Mouse (Mus musculus) thymus, adult 2 months (tissue): ENCODE data around the gene Hsf4. TPM values are rescaled to one million over a fixed set of nuclear protein-coding genes. Genes with fewer than 3 reads are reported as not detected.

ENCODE experiments used
- DNase-seq: peaks from one replicate; pipeline ENCODE4 v3.0.0; 2021
- H3K27ac ChIP-seq: fragments of 200-500 bp; 2 replicates; pipeline ENCODE4 v1.5.1; 2012; ENCODE audit warnings: low read length, control low read depth; ENCODE audit not compliant: control insufficient read depth, insufficient read depth
- H3K27me3 ChIP-seq: fragments of 200-500 bp; 2 replicates; pipeline ENCODE4 v1.6.1; 2012; ENCODE audit warnings: mild to moderate bottlenecking, low read length, moderate library complexity, mixed read lengths; ENCODE audit not compliant: control insufficient read depth, insufficient read depth
- H3K36me3 ChIP-seq: fragments of 200-500 bp; 2 replicates; pipeline ENCODE4 v1.6.1; 2012; ENCODE audit warnings: mild to moderate bottlenecking, low read length, moderate library complexity; ENCODE audit not compliant: control insufficient read depth, insufficient read depth
- H3K4me1 ChIP-seq: fragments of 200-500 bp; replicated peaks from 2 replicates; pipeline ENCODE4 v1.6.1; 2012; ENCODE audit warnings: low read length; ENCODE audit not compliant: control insufficient read depth, insufficient read depth
- H3K4me3 ChIP-seq: fragments of 200-500 bp; 2 replicates; pipeline ENCODE4 v1.5.1; 2012; ENCODE audit warnings: mild to moderate bottlenecking, low read length, control low read depth, moderate library complexity; ENCODE audit not compliant: control insufficient read depth, insufficient read depth
- CTCF ChIP-seq: fragments of 200-500 bp; IDR thresholded peaks from 2 replicates; pipeline ENCODE4 v1.5.1; 2012; ENCODE audit warnings: mild to moderate bottlenecking, control low read depth, low read length, moderate library complexity, borderline replicate concordance; ENCODE audit not compliant: control insufficient read depth, poor library complexity, insufficient read depth; ENCODE audit errors: extremely low read depth
- POLR2A ChIP-seq: fragments of 200-500 bp; IDR thresholded peaks from 2 replicates; pipeline ENCODE4 v1.6.1; 2012; ENCODE audit warnings: mild to moderate bottlenecking, low read length, control low read depth, moderate library complexity; ENCODE audit not compliant: control insufficient read depth, poor library complexity, insufficient read depth; ENCODE audit errors: extremely low read depth
- WGBS: fragments of 180-500 bp; shearing (Covaris S2); methylation state at CpG from one replicate; pipeline ENCODE4 v1.1.7; 2018; 5-methylcytosine and 5-hydroxymethylcytosine counted together
- polyA plus RNA-seq: library from polyadenylated mRNA; depleted of rRNA; stranded (reverse); fragments of >200 nt; gene quantifications from 2 replicates; pipeline ENCODE4 v1.2.3, GENCODE M21; 2012; rRNA removed

The Hsf4 gene
- polyA plus RNA-seq, 1 experiment, result 3.3 TPM

GRCm38 (mm10) chr8:105313622-105314402, 44.2 kb downstream of the Hsf4 start:
- no peak for TF ChIP-seq POLR2A
- no peak for TF ChIP-seq CTCF
- no peak for DNase-seq
- no peaks in the 10 kb centered on the region for H3K27me3 ChIP-seq
- H3K36me3 ChIP-seq, result peaks cover 5% of the 10 kb centered on the region; the same call in 1 of the 2 replicates
- WGBS, result 96% methylated on average over 9 of the region's 9 CpGs
- H3K4me1 ChIP-seq, result no peaks in the 10 kb centered on the region
- no peak overlapping the region for H3K27ac ChIP-seq
- H3K4me3 ChIP-seq, result no peak overlapping the region

GRCm38 (mm10) chr8:105315073-105315769, 45.6 kb downstream of the Hsf4 start:
- TF ChIP-seq POLR2A, result no peak
- TF ChIP-seq CTCF, result no peak
- 98% methylated on average over 18 of the region's 18 CpGs for WGBS
- no peak overlapping the region for H3K27ac ChIP-seq
- peaks cover 5% of the 10 kb centered on the region; the same call in 1 of the 2 replicates for H3K36me3 ChIP-seq
- no peak overlapping the region for H3K4me3 ChIP-seq
- H3K27me3 ChIP-seq, result no peaks in the 10 kb centered on the region
- DNase-seq, result no peak
- H3K4me1 ChIP-seq, result no peaks in the 10 kb centered on the region

GRCm38 (mm10) chr8:105317941-105318340, 48.3 kb downstream of the Hsf4 start:
- no peak for DNase-seq
- no peak overlapping the region for H3K27ac ChIP-seq
- no peaks in the 10 kb centered on the region for H3K4me1 ChIP-seq
- peaks cover 5% of the 10 kb centered on the region; the same call in 1 of the 2 replicates for H3K36me3 ChIP-seq
- no peaks in the 10 kb centered on the region for H3K27me3 ChIP-seq
- TF ChIP-seq CTCF, result no peak
- no peak for TF ChIP-seq POLR2A
- 96% methylated on average over 4 of the region's 4 CpGs for WGBS
- no peak overlapping the region for H3K4me3 ChIP-seq

GRCm38 (mm10) chr8:105318662-105319190, 49.1 kb downstream of the Hsf4 start:
- TF ChIP-seq POLR2A, result no peak
- no peak for TF ChIP-seq CTCF
- H3K4me1 ChIP-seq, result no peaks in the 10 kb centered on the region
- peaks cover 5% of the 10 kb centered on the region; the same call in 1 of the 2 replicates for H3K36me3 ChIP-seq
- H3K27me3 ChIP-seq, result no peaks in the 10 kb centered on the region
- no peak overlapping the region for H3K27ac ChIP-seq
- WGBS, result 95% methylated on average over 11 of the region's 11 CpGs
- no peak for DNase-seq
- H3K4me3 ChIP-seq, result no peak overlapping the region

- WGBS, result 97% methylated on average over 4 of the region's 4 CpGs
- no peak overlapping the region for H3K27ac ChIP-seq
- no peak for DNase-seq
- no peak overlapping the region for H3K4me3 ChIP-seq
- H3K36me3 ChIP-seq, result peaks cover 3% of the 10 kb centered on the region
- peaks cover 12% of the 10 kb centered on the region for H3K4me1 ChIP-seq
- H3K27me3 ChIP-seq, result no peaks in the 10 kb centered on the region
- TF ChIP-seq POLR2A (no peak), CTCF (no peak)
Measured at GRCm38 (mm10) chr8:105323183-105323582, 53.6 kb downstream of the Hsf4 start.

Other genes with a start within 250 kb of the Hsf4 start
- gene Ces3a, start 221.2 kb upstream of the Hsf4 start, polyA plus RNA-seq, result 0.13 and 1.2 TPM in 2 replicates
- gene Ces3b, start 186.0 kb upstream of the Hsf4 start, polyA plus RNA-seq, result 0.07 and 0.51 TPM in 2 replicates
- 0.05 TPM in 1 of 2 replicates, not detected in the other for gene Ces4a, start 138.0 kb upstream of the Hsf4 start, polyA plus RNA-seq
- 26.7 and 34.4 TPM in 2 replicates for gene Cbfb, start 99.1 kb upstream of the Hsf4 start, polyA plus RNA-seq
- 24.6 and 26.4 TPM in 2 replicates for gene D230025D16Rik, start 44.7 kb upstream of the Hsf4 start, polyA plus RNA-seq
- gene B3gnt9, start 14.6 kb upstream of the Hsf4 start, polyA plus RNA-seq, result 11.6 and 13.1 TPM in 2 replicates
- 40.1 and 40.4 TPM in 2 replicates for gene Tradd, start 5.2 kb upstream of the Hsf4 start, polyA plus RNA-seq
- gene Fbxl8, start 5.2 kb upstream of the Hsf4 start, polyA plus RNA-seq, result 27.8 and 30.4 TPM in 2 replicates
- gene Nol3, start 6.3 kb downstream of the Hsf4 start, polyA plus RNA-seq, result 3.5 and 4.0 TPM in 2 replicates
- gene 4931428F04Rik, start 20.1 kb downstream of the Hsf4 start, polyA plus RNA-seq, result 13.6 and 14.3 TPM in 2 replicates
- 10.6 and 12.7 TPM in 2 replicates for gene Exoc3l, start 26.3 kb downstream of the Hsf4 start, polyA plus RNA-seq
- 474 and 475 TPM in 2 replicates for gene E2f4, start 27.9 kb downstream of the Hsf4 start, polyA plus RNA-seq
- gene Elmo3, start 35.8 kb downstream of the Hsf4 start, polyA plus RNA-seq, result 28.9 and 39.1 TPM in 2 replicates
- 13.1 and 15.1 TPM in 2 replicates for gene Lrrc29, start 56.5 kb downstream of the Hsf4 start, polyA plus RNA-seq
- gene Tmem208, start 56.6 kb downstream of the Hsf4 start, polyA plus RNA-seq, result 137 and 194 TPM in 2 replicates
- 33.6 and 36.2 TPM in 2 replicates for gene Fhod1, start 78.2 kb downstream of the Hsf4 start, polyA plus RNA-seq
- gene Slc9a5, start 79.0 kb downstream of the Hsf4 start, polyA plus RNA-seq, result 12.7 and 14.7 TPM in 2 replicates
- 1.3 and 1.5 TPM in 2 replicates for gene Plekhg4, start 103.5 kb downstream of the Hsf4 start, polyA plus RNA-seq
- gene Kctd19, start 143.7 kb downstream of the Hsf4 start, polyA plus RNA-seq, result 0.07 TPM in 1 of 2 replicates, not detected in the other
- 0.24 and 0.34 TPM in 2 replicates for gene Lrrc36, start 143.8 kb downstream of the Hsf4 start, polyA plus RNA-seq
- gene Tppp3, start 201.7 kb downstream of the Hsf4 start, polyA plus RNA-seq, result 14.6 and 27.8 TPM in 2 replicates
- 22.3 and 23.5 TPM in 2 replicates for gene Zdhhc1, start 227.1 kb downstream of the Hsf4 start, polyA plus RNA-seq
- gene Hsd11b2, start 249.0 kb downstream of the Hsf4 start, polyA plus RNA-seq, result 0.46 and 0.90 TPM in 2 replicates